Mouse (Mus musculus) embryo, embryonic 9.5 days (tissue): Measurements from ENCODE around the gene Polm.
"Not testable (repeated sequence)": the region's sequence is repeated elsewhere in the genome, so short reads cannot be mapped to it uniquely, and the experiment has no call there.

Source experiments
- DNase-seq: peaks from one replicate; pipeline ENCODE4 v3.0.0-alpha.2; 2017; ENCODE audit errors: extremely low spot score

Polm gene

DNA sequence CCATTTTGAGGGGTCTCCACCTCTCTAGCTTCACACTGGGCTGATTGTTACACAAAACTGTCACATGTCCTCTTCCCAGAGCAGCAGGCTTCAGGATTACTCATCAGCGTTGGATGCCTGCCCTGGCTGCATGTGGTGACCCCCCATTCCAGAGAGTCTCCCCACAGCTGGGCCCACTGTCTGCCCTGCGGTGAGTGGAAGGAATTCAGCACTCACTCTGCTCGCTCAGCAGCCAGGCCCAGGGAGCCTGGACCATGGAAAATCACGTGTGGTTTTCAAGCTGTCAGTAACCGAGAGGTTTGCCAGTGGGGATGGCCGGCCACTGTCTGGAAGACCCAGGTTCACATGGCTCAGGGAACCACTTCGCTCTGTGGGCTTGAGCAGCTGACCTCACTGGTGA, 18.1 kb upstream of the Polm start:
- no peak for DNase-seq

- DNase-seq = no peak
Observed at GRCm38 (mm10) chr11:5855481-5855880, 17.7 kb upstream of the Polm start.

DNA sequence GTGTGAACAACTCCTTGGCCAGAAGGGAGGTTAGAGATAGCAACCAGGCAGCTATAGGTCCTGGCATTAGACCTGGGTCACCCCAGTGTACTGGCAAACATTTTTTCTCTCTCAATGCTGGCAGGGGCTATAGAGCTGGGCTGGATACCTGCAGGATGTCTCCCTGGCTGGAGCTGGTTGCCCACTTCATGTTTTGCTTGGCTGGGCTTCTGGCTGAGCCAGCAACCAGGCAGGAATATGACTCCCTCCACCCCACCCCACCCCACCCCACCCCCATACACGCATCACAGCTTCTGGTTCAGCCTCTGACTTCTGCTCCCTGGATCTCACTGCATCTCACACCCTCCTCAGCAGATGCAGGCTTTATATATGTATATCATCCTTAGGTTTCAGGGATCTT, 14.5 kb upstream of the Polm start:
- no peak for DNase-seq

GRCm38 (mm10) chr11:5851021-5851736, 13.4 kb upstream of the Polm start:
- no peak for DNase-seq

GRCm38 (mm10) chr11:5850452-5850851, 12.6 kb upstream of the Polm start:
- no peak for DNase-seq

DNA sequence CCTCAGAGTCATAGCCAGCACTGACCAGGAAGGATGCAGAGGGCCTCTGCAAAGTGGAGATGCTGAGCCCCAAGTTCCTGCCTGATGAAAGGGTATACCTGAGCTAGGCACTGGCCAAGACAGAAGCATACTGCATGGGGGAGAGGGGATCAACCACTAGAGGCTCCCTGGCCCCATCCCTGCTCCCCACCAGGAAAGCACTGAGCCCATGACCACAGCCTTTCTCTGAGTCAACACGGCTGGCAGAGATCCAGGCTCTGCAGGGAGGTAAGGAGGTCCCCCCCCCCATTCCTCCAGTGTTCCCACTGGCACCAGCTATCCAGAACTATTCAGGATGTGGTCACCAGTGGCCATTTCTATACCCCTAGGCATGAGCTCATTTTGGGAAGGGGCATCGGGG, 11.5 kb upstream of the Polm start:
- DNase-seq = no peak

DNA sequence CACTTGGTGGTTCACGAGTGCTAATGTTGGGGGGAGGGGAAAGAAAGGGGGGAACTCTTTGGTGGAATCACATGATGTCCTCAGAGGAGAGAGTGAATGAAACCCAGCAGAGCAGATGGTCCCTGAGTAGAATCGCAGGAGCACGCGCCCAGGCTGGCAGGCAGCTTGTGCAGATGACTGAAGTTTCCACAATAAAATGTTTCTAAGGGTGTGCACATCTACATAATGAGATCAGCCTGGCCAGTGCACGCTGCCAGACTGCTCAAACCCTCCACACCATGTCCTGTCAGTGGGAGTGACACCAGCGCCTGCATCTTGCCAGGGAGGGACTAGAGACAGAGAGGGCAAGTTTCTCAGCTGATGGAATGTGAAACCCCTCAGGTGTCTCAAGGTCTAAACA, 10.9 kb upstream of the Polm start:
- DNase-seq = no peak

GRCm38 (mm10) chr11:5846639-5847345, 9.0 kb upstream of the Polm start:
- DNase-seq = no peak

GRCm38 (mm10) chr11:5843131-5843530, 5.3 kb upstream of the Polm start:
- no peak for DNase-seq

DNA sequence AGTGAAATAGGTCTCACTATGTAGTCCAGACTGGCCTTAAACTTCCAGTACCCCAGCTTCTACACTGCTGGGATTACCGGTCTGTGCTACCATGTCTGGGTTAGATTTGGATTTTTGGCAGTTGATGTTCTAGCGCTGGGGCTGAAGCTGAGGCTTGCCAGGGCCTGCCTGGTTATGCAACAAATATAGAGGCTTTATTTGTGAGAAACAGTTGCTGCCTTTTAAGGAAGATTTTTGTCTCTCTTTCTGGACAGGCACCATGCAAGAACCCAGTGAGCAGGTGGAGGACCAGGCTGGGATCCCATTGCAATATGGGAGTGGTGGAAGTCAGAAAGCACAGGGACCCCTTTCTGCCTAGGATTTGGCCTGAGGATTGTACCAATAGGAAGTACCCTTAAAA, 3.9 kb upstream of the Polm start:
- DNase-seq = no peak

DNA sequence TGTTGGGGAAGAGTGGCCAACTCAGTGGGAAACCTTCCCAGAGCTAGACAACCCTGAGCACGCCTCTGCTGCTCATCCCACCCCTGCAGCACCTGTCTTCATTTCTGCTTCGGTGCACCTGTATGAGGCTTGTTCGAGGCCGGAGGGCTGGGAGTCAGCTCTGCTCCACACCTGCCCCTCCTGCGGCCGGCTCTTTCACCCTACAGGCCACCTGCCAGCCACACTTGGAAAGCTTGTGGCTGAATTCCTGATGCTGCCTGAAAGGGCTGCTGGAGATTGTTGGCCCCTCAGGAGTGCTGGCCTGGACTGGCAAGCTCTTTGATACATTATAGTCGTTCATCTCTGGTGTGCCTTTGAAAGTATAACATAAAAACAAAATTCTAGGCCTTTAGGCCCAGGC, 2.5 kb upstream of the Polm start:
- DNase-seq = no peak

DNA sequence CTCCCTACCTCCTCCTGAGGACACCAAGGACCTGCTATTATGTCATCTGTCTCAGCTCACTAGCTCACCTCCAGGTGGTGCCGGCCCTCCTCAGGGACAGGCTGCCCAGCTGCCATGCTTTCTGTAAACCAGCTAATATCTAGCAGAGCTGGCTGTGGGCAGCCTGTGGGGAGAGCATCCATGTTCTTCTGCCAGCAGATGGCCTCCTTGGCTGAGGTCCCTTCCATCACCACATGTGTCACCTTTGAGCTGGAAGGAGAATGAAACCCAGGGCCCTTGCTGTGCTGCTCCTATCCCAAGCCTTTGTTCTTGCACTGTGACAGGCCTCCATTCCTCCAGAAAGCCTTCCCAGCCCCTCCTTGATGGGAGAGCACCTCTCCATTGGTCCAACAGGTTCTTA, 1.7 kb downstream of the Polm start:
- DNase-seq = no peak

DNA sequence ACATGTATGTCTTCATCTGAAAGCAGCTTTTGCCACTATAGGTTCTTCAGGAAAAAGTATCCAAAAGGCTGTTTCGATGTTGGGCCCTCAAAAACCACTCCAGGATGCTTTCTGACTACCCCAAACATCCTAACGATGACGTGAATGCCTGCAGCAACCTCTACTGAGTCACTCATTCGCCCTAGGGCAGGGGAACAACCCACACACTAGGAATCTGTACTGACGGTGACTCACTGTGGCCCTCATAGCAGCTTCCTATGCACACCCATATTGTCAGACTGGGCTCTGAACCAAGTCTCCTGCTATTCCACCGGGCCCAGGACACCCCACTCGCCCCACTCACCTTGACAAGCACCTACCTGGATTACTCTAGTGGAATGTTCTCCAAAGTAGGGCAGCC, 2.8 kb downstream of the Polm start:
- DNase-seq = no peak

DNA sequence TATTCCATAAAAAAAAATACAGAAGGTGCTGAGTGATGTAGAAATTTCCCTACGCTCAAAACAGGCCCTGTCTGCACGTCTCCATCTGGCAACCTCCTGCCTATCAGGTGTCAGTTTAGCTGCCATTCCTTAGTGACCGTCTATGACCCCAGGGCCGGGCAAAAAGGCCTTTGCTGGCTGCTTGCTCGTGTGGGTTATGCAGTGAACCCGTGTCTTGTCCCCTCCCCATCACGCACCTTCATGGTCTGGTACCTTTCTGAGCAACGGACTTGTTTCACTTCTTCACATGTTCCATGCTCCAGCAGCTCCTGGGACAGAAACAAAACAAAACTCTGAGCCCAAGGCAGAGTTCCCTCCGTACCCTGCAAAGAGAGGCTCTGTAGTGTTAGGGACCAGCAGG, 3.3 kb downstream of the Polm start:
- DNase-seq = no peak

GRCm38 (mm10) chr11:5829327-5829726, 8.5 kb downstream of the Polm start:
- no peak for DNase-seq

GRCm38 (mm10) chr11:5828509-5829191, 9.2 kb downstream of the Polm start:
- no peak for DNase-seq

GRCm38 (mm10) chr11:5827931-5828330, 9.9 kb downstream of the Polm start:
- DNase-seq = no peak

GRCm38 (mm10) chr11:5825432-5825831, 12.4 kb downstream of the Polm start:
- DNase-seq = no peak

GRCm38 (mm10) chr11:5819223-5819622, 18.6 kb downstream of the Polm start:
- no peak for DNase-seq

- DNase-seq = no peak
Observed at GRCm38 (mm10) chr11:5813381-5813780, 24.4 kb downstream of the Polm start.

DNA sequence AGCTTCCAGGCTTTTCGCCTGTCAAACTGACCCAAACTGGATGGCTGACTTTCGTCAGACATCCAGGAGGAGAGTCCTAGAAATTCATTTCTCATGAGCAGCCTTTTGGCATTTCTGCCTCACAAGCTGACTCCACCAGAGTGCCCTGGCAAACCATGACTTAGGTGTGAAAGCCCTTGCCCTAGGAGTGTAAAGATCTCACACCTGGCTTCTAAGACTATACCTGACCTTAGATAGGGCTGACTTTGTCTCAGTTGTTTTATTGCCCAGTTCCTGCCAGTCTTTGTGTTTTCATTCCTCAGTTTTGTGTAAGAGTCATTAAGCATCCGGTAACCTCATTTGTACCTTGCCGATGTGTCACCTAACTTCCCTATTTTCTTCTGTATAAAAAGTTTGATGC, 28.3 kb downstream of the Polm start:
- DNase-seq = not testable (repeated sequence)

GRCm38 (mm10) chr11:5807956-5808355, 29.9 kb downstream of the Polm start:
- no peak for DNase-seq

DNA sequence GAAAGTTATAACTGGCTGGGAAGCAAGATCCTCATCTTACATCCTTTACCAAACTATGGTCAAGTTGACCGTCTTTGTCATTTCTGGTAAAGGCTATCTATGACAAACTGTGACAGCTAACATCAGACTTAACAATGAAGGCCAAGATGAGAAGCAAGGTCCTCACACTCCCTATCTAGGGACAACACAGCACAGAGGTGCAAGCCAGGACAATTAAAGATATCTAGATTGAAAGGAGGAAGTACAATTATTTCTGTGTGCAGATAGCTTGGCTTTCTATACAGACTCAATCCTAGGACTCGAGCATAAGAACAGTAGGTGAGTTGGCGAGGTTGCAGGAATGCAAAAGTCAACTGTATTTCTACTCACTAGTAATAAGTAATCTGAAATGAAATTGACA, 32.1 kb downstream of the Polm start:
- DNase-seq = no peak
